Mouse (Mus musculus) forebrain, embryonic 14.5 days (tissue): ENCODE results near the gene Ubqln4. TPM values are rescaled to one million over a fixed set of nuclear protein-coding genes. Genes with fewer than 3 reads are reported as not detected.

Experiments used
- ATAC-seq: fragments of 200-750 bp; cut with Nextera tagmentation; 2 replicates; pipeline ENCODE4 v1.8.0; 2017; ENCODE audit warnings: mild to moderate bottlenecking, moderate library complexity
- DNase-seq: peaks from one replicate; pipeline ENCODE4 v3.0.0-alpha.2; 2015; ENCODE audit warnings: low spot score
- H3K27ac ChIP-seq: fragments of 300-500 bp; sonication (generic); 2 replicates; pipeline ENCODE4 v1.5.1; 2014; ENCODE audit warnings: low read depth, mild to moderate bottlenecking, control low read depth, low read length, moderate library complexity
- H3K27me3 ChIP-seq: fragments of 300-500 bp; sonication (generic); replicated peaks from 2 replicates; pipeline ENCODE4 v1.6.1; 2014; ENCODE audit warnings: low read length, control low read depth, mixed read lengths; ENCODE audit not compliant: control insufficient read depth, insufficient read depth
- H3K36me3 ChIP-seq: fragments of 300-500 bp; sonication (generic); 2 replicates; pipeline ENCODE4 v1.6.1; 2014; ENCODE audit warnings: low read length, control low read depth; ENCODE audit not compliant: control insufficient read depth, insufficient read depth
- H3K4me1 ChIP-seq: fragments of 300-500 bp; sonication (generic); 2 replicates; pipeline ENCODE4 v1.6.1; 2014; ENCODE audit warnings: antibody characterized with exemption, low read length, control low read depth; ENCODE audit not compliant: control insufficient read depth, insufficient read depth
- H3K4me2 ChIP-seq: fragments of 300-500 bp; sonication (generic); 2 replicates; pipeline ENCODE4 v1.6.1; 2014; ENCODE audit warnings: mild to moderate bottlenecking, control low read depth, low read length
- H3K4me3 ChIP-seq: fragments of 300-500 bp; sonication (generic); 2 replicates; pipeline ENCODE4 v1.5.1; 2014; ENCODE audit warnings: low read depth, low read length, control low read depth
- H3K9ac ChIP-seq: fragments of 300-500 bp; sonication (generic); 2 replicates; pipeline ENCODE4 v1.6.1; 2014; ENCODE audit warnings: mild to moderate bottlenecking, low read length, control low read depth, moderate library complexity
- H3K9me3 ChIP-seq: fragments of 300-500 bp; sonication (generic); replicated peaks from 2 replicates; pipeline ENCODE4 v1.6.1; 2016; ENCODE audit warnings: low read length, control low read depth, mixed read lengths; ENCODE audit not compliant: control insufficient read depth
- WGBS: fragments of 180-500 bp; shearing (Covaris S2); extraction: QIAGEN DNeasy Blood & Tissue Kit; methylation state at CpG from one replicate; pipeline ENCODE4 v1.1.7; 2014; 5-methylcytosine and 5-hydroxymethylcytosine counted together
- polyA plus RNA-seq: library from polyadenylated mRNA; unstranded; fragments of >200 nt; fragmentation: Nextera tagmentation; extraction: Ambion mirVana; gene quantifications from 2 replicates; pipeline ENCODE4 v1.2.1, GENCODE M21; 2014

The Ubqln4 gene
- polyA plus RNA-seq, 1 experiment from 2014 or later, result 40.5 TPM

- Histone ChIP-seq H3K4me1 (peaks cover 16% of the 10 kb centered on the region), H3K4me2 (no peak overlapping the region), H3K27ac (no peak overlapping the region), H3K27me3 (no peaks in the 10 kb centered on the region), H3K9ac (no peak overlapping the region), H3K36me3 (peaks cover 22% of the 10 kb centered on the region), H3K4me3 (no peak overlapping the region), H3K9me3 (no peaks in the 10 kb centered on the region)
- DNase-seq (no peak), ATAC-seq (no peak)
- 77% methylated on average over 5 of the region's 5 CpGs for WGBS
Measured at GRCm38 (mm10) chr3:88543651-88544410, 9.7 kb upstream of the Ubqln4 start.

GRCm38 (mm10) chr3:88544514-88544913, 9.0 kb upstream of the Ubqln4 start:
- no peak overlapping the region for H3K9ac ChIP-seq
- peaks cover 18% of the 10 kb centered on the region for H3K36me3 ChIP-seq
- no peaks in the 10 kb centered on the region for H3K27me3 ChIP-seq
- WGBS, result 33% methylated on average over 5 of the region's 5 CpGs
- no peak overlapping the region for H3K27ac ChIP-seq
- DNase-seq (no peak), ATAC-seq (no peak)
- H3K4me2 ChIP-seq, result no peak overlapping the region
- no peaks in the 10 kb centered on the region for H3K9me3 ChIP-seq
- H3K4me1 ChIP-seq, result peaks cover 15% of the 10 kb centered on the region
- no peak overlapping the region for H3K4me3 ChIP-seq

GRCm38 (mm10) chr3:88544955-88545591, 8.5 kb upstream of the Ubqln4 start:
- DNase-seq (no peak), ATAC-seq (no peak)
- H3K9me3 ChIP-seq, result no peaks in the 10 kb centered on the region
- H3K27ac ChIP-seq, result no peak overlapping the region
- H3K4me3 ChIP-seq, result no peak overlapping the region
- no peak overlapping the region for H3K4me2 ChIP-seq
- peaks cover 12% of the 10 kb centered on the region for H3K4me1 ChIP-seq
- H3K27me3 ChIP-seq, result no peaks in the 10 kb centered on the region
- H3K9ac ChIP-seq, result no peak overlapping the region
- peaks cover 13% of the 10 kb centered on the region for H3K36me3 ChIP-seq
- WGBS, result 67% methylated on average over 20 of the region's 20 CpGs

GRCm38 (mm10) chr3:88546674-88547418, 6.7 kb upstream of the Ubqln4 start:
- no peak for ATAC-seq
- H3K9me3 ChIP-seq, result no peaks in the 10 kb centered on the region
- no peak overlapping the region for H3K27ac ChIP-seq
- no peak overlapping the region for H3K4me2 ChIP-seq
- H3K36me3 ChIP-seq, result no peaks in the 10 kb centered on the region; the same call in 1 of the 2 replicates
- no peak for DNase-seq
- 83% methylated on average over 6 of the region's 6 CpGs for WGBS
- H3K4me1 ChIP-seq, result peaks cover 2% of the 10 kb centered on the region; the same call in 1 of the 2 replicates
- H3K27me3 ChIP-seq, result no peaks in the 10 kb centered on the region
- H3K4me3 ChIP-seq, result no peak overlapping the region
- H3K9ac ChIP-seq, result no peak overlapping the region

- no peak for DNase-seq
- H3K4me1 ChIP-seq, result peaks cover 7% of the 10 kb centered on the region; the same call in 1 of the 2 replicates
- no peaks in the 10 kb centered on the region for H3K9me3 ChIP-seq
Measured at GRCm38 (mm10) chr3:88548180-88548917, 5.2 kb upstream of the Ubqln4 start, which contains the start of gene Rab25. Gene Rab25 (minus strand): TSS chr3:88548300.

GRCm38 (mm10) chr3:88551586-88551985, 2.0 kb upstream of the Ubqln4 start:
- DNase-seq (no peak), ATAC-seq (no peak)
- 83% methylated on average over 4 of the region's 4 CpGs for WGBS
- Histone ChIP-seq H3K4me1 (peaks cover 16% of the 10 kb centered on the region), H3K36me3 (peaks cover 10% of the 10 kb centered on the region), H3K27me3 (no peaks in the 10 kb centered on the region), H3K27ac (no peak overlapping the region), H3K4me2 (peak overlapping the region; percentile 81; the same call in 1 of the 2 replicates), H3K9me3 (no peaks in the 10 kb centered on the region), H3K9ac (no peak overlapping the region), H3K4me3 (no peak overlapping the region)

More at GRCm38 (mm10) chr3:88548180-88548917, 5.2 kb upstream of the Ubqln4 start, which contains the start of gene Rab25:
- no peak for ATAC-seq
- WGBS, result 55% methylated on average over 18 of the region's 18 CpGs
- Histone ChIP-seq H3K27me3 (no peaks in the 10 kb centered on the region), H3K4me3 (no peak within 1 kb of the TSS), H3K4me2 (no peak within 1 kb of the TSS), H3K36me3 (no peaks in the 10 kb centered on the region), H3K9ac (no peak within 1 kb of the TSS), H3K27ac (no peak within 1 kb of the TSS)

- peak overlapping the region; percentile 94 for H3K9ac ChIP-seq
- H3K9me3 ChIP-seq, result no peaks in the 10 kb centered on the region
- DNase-seq (no peak), ATAC-seq (no peak)
- peak overlapping the region; percentile 81 for H3K4me2 ChIP-seq
- peak overlapping the region; percentile 94; the same call in 1 of the 2 replicates for H3K27ac ChIP-seq
- peaks cover 16% of the 10 kb centered on the region for H3K4me1 ChIP-seq
- H3K27me3 ChIP-seq, result no peaks in the 10 kb centered on the region
- H3K4me3 ChIP-seq, result peak overlapping the region; percentile 93
- peaks cover 16% of the 10 kb centered on the region for H3K36me3 ChIP-seq
- WGBS, result 27% methylated on average over 16 of the region's 16 CpGs
Measured at GRCm38 (mm10) chr3:88552082-88552645, 1.4 kb upstream of the Ubqln4 start.
